Mouse (Mus musculus) gastrocnemius, postnatal 36 days (tissue): ENCODE data around the gene Gm45711. TPM values are rescaled to one million over a fixed set of nuclear protein-coding genes. Genes with fewer than 3 reads are reported as not detected.
"Not testable (repeated sequence)": the region's sequence is repeated elsewhere in the genome, so short reads cannot be mapped to it uniquely, and the experiment has no call there.

Experiments
- DNase-seq, 2 experiments: peaks; one replicate each; pipeline ENCODE4 v3.0.0; 2022
- intact Hi-C: fragments of 180-260 bp; cut with DNase I; formaldehyde crosslinking; loops from one replicate; pipeline ENCODE4 v1.15.1; 2025
- total RNA-seq, 2 experiments: library from RNA; stranded (reverse); gene quantifications; 2 replicates each; pipeline ENCODE4 v1.2.3; 2021

Gm45711 gene
- total RNA-seq, 2 experiments from 2014 or later = not detected

DNA sequence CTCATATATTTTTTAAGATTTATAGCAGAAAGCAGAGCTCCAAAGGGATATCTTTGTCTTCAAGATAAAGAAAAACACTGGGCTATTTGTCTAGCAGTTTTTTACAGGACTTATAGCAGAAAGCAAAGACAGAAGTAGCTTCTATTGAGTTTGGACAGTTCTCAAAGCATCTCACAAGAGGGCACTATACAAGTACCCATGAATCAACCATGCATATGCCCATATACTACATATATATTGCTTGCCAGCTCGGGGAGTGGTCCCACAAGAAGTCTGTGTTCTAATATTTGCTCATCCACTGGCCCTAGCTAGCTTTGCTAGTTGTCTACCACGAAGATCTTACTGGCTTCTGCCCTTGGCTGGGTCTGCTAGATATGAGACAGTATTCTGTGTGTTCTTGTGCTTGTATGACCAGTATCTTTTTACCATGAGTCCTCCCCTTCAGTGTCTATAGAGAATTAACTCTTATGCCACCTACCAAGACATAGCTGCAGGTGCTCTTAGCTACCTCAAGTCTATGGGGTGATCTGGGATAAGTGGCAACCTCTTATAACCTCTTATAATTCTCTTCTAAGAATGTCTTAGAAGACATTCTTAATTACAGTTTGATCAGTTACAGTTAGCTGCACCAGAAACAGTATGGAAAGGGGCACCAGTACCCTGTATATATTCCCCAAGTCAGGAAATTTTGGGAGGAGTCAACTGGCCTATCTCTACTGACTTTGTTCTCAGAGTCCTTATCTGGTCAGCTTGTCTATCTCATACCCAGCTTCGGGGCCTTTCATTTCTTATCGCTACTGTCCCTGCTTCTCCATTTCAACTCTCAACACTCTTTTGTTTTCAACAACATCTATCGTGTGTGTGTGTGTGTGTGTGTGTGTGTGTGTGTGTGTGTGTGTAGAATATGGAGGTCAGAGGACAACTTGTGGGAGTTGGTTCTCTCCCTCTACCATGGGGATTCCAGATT lies 23.1 kb upstream of the Gm45711 start:
- no peak for DNase-seq
- intact Hi-C loops = no loop called here

- intact Hi-C loops, DNase-seq: not testable (repeated sequence)
Measured at GRCm38 (mm10) chr8:104321930-104322329, 12.0 kb upstream of the Gm45711 start, which contains the start of gene Cmtm2b. Gene Cmtm2b (plus strand): TSS chr8:104322230.

GRCm38 (mm10) chr8:104321267-104321666 lies 11.4 kb upstream of the Gm45711 start, which contains the start of gene Gm11020:
Gene Gm11020 (plus strand): TSS chr8:104321567.
- intact Hi-C loops, DNase-seq: not testable (repeated sequence)

DNA sequence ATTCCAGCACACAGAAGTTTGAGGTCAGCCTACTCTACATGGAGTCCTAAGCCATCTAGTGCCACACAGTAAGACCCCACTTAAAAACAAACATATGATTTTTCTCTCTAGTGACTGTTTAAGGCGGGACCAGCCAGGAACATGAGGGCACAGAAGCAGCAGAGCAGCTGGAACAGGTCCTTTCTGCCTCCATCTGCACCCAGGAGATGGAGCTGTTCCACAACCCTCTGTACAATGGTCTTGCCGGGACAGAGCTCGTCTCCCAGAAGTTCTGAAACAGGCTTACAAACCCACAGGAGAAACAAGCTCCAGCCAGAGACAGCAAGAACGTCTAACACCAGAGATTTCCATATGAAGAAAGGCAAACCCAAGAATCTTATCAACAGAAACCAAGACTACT lies 3.4 kb upstream of the Gm45711 start:
- no peak for DNase-seq
- intact Hi-C loops = no loop called here

GRCm38 (mm10) chr8:104312023-104312422 lies 2.1 kb upstream of the Gm45711 start:
- DNase-seq, intact Hi-C loops: not testable (repeated sequence)

DNA sequence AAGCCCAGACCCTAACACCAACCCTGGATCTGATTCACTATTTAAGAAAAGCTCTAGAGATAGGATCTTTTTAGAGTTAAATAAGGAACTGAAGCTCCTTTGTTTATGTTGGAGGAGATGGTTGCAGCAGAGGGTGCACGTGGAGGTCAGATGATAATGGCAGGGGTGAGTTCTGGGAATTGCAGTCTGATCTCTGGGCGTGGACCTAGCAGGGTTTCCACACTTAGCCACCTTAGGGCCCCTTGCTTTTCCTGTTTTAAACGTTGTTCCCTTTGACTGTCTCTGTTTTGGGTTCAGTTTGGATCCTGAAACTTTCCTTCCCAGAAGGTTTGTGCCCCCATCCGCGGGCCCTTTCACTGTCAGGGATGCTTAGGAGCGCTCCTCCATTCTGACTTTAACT lies 1.5 kb downstream of the Gm45711 start:
- intact Hi-C loops, DNase-seq: not testable (repeated sequence)

DNA sequence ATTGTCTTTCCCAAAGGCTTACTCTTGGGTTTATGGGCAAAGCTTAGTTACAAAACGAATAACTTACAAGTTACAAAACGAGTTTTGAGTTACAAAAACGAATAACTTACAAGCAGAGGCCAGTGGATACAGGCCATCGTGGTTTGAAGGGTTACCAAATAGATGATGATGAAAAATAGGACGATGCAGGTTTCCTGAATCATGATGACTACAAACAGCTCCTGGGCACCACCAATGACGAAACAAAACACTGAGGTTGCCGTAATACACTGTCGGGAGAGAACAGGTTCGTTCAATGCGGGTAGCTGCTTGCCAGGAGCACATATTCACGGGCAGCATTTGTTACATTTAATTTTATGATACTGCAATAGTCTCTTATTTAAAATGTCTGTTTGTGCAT lies 4.9 kb downstream of the Gm45711 start:
- intact Hi-C loops = no loop called here
- DNase-seq = no peak

DNA sequence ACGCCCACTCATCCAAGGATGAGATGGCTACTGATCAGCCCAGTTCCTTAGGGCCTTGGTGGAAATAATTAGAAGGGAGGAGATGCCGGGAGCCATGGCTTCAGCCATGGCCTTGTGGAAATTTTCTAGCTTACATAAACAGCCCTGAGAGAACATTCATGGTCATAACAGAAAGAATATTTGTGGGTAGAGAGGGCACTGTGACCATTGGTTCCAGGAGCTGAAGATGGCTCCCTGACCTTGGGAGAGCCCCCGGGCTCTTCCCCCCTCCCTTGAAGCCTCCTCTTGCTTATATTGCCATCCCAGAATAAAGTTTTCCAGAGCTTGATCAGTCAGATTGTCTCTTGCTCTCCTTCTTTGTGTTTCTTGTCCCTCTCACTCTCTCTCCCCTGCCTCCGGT lies 7.3 kb downstream of the Gm45711 start:
- DNase-seq, intact Hi-C loops: not testable (repeated sequence)

DNA sequence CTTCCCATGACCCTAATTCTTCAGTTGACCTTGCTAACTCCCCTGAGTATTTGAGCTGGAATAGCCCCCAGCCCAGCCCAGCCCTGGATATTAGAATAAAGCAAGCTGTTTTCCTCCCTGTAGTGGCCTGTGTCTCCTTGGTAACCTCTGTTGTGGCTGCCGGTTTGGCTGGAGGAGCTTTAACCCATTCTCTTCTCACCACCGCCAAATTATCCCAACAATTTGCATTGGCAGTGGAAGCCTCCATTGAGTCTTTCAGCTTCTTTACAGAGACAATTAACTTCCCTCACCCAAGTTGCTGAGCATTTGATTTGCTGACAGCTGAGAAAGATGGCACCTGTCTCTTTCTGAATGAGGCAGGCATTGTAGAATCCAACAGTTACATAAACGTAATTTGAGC lies 8.3 kb downstream of the Gm45711 start:
- DNase-seq, intact Hi-C loops: not testable (repeated sequence)

DNA sequence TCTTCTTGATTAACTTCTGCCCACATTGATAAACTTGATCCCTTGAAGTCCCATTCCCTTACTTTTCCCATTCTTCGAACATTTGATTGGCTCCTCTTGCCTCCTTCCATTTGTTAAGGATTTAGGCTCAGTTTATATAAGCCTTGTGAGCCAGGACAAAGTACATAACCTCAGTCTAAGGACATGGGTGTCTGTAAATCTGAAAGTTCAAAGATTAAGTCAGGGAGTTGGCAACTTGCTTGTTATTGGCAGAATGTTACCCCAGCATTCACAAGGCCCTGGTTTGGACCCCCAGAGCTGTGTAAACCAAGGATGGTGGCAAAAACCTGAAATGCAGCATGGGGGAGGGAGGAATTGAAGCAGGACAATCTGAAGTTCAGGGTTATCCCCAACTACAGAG lies 15.5 kb downstream of the Gm45711 start:
- intact Hi-C loops = no loop called here

DNA sequence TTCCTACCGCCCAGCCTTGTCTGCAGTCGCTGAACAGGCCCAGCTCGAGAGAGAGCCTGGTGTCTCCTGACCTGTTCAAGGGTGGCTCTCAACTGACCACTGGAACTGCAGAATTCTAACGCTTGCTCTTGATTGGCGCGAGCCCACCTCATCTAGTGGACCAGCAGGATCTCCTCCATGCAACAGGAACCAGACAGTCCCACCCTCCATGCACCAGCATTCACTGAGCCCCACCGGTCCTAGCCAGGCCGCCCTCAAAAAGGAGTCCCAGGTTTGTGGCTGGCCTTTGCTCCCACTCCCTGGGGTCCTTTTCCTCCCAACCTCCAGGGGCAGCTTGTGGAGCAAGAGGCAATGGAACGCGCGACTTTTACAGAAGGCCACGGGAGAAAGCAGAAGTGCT lies 16.8 kb downstream of the Gm45711 start, which contains the start of gene Cmtm2a:
Cmtm2a (minus strand) TSS at position 101 of the 400 bp plus-strand sequence.
- intact Hi-C loops = not testable (repeated sequence)

More for the DNA sequence above, 15.5 kb downstream of the Gm45711 start:
- DNase-seq = no peak

DNA sequence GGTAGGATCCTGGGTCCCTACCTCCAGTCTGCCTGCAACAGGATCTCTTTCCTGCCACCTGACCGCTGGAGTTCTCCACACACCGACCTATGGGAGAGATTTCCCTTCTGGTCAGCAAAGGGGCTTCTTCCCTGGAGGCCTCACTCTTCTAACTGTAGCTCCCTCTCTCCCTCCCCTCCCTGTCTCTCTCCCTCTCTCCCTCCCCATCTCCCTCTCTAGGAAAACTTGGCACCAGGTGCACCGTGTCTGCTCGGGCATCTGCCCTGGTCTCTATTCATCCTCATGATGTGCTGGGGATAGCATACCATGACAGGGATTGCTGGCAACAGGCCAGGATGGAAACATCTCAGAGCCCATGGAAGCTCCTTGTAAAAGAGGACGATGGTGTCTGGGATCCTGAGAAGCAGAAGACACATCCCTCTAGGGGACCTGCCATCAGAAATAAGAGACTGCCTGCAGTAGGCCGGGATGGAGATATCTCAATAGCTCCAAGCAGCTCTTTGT lies 40.9 kb downstream of the Gm45711 start:
- intact Hi-C loops = no loop called here

More for the DNA sequence above, 16.8 kb downstream of the Gm45711 start, which contains the start of gene Cmtm2a:
- DNase-seq = not testable (repeated sequence)

GRCm38 (mm10) chr8:104268368-104268767 lies 41.5 kb downstream of the Gm45711 start:
- intact Hi-C loops = no loop called here
- no peak for DNase-seq

More for the DNA sequence above, 40.9 kb downstream of the Gm45711 start:
- DNase-seq = no peak

DNA sequence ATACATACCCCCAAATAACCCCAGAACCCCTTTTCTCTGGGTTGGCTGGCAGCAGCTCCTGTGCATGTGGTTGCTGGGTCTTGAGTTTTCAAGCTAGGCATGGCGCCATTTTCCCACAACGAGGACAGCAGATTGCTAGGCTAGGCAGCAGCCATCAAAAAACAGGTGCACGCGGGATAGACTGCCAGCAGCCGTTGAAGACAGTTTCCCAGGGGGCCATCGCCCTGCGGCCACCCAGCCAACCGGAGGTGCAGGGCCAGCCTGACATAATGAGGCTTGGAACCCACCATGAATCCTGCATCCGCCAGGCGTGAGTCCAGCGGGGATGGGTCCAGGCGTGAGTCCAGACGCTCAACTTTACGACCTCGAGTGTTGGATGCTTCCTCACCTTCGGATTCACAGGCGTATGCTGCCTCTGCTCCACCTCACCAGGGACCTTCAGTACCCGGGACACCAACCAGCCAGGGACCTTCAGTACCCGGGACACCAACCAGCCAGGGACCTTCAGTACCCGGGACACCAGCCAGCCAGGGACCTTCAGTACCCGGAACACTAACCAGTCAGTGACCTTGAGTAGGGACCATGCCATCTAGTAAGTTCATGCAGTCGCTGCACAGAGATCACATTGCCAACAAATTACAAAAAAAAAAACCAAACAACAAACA lies 45.5 kb downstream of the Gm45711 start:
- intact Hi-C loops, DNase-seq: not testable (repeated sequence)

DNA sequence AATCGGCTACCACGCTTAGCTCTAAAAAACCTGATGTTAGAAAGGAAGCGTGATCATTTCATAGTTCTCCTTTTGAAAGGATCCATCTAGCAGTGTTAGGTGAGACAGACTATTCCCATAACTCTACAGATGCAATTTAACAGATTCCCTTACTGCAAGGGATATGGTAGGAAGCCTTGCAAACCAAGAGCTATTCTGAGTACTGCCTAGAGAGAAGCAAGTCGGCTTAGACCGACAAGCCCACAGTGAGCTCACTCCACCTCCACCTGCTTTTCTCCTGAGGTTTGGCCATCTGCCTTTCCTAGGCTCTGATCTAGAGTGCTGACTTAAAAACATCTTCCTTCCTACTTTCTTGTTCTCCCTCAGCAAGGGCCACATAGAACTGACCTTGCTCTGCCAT lies 48.1 kb downstream of the Gm45711 start:
- DNase-seq, intact Hi-C loops: not testable (repeated sequence)

- no peak for DNase-seq
- intact Hi-C loops = loop anchor here (5.0 kb wide), 1 partner anchor 184 kb away; no protein-coding TSS in a partner anchor
Measured at GRCm38 (mm10) chr8:104253016-104253415, 56.9 kb downstream of the Gm45711 start.

GRCm38 (mm10) chr8:104251461-104251860 lies 58.4 kb downstream of the Gm45711 start:
- no peak for DNase-seq
- intact Hi-C loops = loop anchor here (5.0 kb wide), 1 partner anchor 186 kb away; no protein-coding TSS in a partner anchor

GRCm38 (mm10) chr8:104250439-104251367 lies 59.2 kb downstream of the Gm45711 start, which contains the start of gene Cklf:
Gene Cklf (plus strand): TSS chr8:104250861.
- intact Hi-C loops = loop anchor here (1.0 to 5.0 kb wide), 2 partner anchors 90 to 187 kb away; no protein-coding TSS in a partner anchor
- peak; percentile 79 to 82 for DNase-seq

DNA sequence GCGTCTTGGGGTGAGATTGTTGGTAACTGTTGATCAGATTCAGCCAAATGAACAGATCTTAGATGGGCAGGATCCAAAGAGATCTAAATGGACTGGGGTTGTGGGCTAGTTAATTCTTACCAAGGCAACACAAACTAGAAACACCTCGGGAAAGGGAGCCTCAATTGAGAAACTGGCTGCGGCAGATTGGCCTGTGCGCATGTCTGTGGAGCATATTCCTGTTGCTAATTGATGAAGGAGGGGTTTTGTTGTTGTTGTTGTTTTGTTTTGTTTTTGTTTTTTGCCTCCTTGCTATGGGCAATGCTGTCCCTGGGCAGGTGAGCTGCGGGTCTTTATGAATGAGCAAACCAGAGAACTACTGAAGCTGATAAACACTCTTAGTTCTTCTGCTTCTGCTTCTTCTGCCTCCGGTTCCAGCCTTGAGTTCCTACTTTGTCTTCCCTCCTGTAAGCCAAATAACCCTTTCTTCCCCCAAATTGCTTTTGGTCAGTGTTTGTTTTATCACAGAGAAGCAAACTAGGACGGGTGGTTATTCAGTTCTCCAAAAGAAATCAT lies 60.4 kb downstream of the Gm45711 start:
- no peak for DNase-seq
- intact Hi-C loops = no loop called here
